Mouse (Mus musculus): ENCODE results near the gene Trex1.

The Trex1 gene

DNA sequence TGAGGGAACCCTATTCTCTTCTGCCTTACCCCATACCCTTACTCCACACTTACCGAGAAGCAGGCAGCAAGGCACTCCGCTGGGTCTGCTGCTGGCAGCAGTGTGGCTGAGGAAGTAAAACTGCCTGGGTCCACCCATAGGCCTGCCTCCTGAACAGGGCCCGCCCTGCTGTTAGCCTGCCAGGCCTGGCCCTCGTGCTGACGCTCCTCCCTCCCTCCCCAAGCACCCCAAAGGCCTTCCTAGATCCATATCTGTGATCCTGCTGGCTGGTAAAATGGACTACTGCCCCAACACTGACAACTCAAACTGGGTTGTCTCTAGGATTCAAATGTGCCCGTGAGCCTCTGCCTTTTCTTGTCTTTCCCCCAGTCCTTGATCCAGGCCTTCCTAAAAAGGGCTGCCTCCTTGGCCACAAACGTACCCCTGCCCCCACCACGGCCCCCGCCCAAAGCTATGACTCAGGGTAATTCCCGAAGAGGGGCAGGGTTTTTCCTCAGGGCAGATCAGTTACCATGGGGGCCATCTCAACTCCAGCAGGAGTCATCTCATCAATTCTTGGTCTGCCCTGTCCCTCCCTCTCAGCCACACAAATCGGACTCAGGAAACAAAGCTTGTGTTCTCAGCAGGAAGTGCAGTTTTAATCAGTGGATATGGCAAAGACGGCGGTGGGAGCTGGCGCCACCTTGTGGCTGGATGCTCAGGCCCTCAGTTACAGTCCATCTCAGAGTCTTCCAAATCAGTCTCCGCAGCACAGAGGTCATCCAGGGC is at the start of gene Trex1:
Gene Trex1 (minus strand): TSS at position 599 of the 768 bp plus-strand sequence.
- DNase-seq (ENCODE audit: low read depth), result peak; percentile 78

DNA sequence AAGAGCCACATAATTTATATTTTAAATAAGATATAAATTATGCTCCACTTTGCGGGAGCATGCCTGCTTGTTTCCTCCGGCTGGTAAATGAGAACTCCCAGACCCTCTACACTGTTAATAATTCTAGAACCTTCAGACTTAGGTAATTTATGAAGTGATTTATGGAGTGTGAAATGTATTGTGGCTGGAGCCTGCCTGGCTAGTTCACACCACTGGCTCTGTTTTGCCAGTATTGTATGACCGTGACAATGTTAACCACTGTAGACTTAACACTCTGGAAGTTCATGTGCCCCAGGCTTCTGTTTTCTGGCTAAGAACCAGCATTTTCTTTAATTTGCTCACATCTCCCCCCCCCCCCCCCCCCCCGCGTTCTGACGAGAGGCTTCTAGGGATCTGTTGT is 47.8 kb upstream of the Trex1 start:
- DNase-seq (ENCODE audit: low read depth), result no peak

DNA sequence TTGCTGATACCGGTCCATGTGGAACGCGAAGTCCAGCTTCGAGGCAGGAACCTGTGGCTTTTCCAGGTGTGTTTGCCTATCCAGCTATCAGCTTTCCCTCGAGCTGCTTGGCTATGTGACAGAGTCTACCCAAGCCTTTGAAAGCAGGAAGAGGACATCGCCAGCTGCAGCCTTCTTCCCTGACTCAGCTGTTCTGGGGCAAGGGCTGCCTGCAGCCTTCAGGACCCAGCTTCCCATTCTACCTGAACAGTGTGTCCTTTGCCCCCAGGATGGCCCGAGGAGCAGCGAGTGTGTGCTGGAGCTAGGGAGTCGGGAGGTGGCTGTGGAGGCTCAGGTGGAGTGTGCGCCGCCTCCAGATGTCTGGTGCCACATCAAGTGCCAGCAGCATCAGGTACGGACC is 46.1 kb upstream of the Trex1 start:
- DNase-seq (ENCODE audit: low read depth), result no peak

DNA sequence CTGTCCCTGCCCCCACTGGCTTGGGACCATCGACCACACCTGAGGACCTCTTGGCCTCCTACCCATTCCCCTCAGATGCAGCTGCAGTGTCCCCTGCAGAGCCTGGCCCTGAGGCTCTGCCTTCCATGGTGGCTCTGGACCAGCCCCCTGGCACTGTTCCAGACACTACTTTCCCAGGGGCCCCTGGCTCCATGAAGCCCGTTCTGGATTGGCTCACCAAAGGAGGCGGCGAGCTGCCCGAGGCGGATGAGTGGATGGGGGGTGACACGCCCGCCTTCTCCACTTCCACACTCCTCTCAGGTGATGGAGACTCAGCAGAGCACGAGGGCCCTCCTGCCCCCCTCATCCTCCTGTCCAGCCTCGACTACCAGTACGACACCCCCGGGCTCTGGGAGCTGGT is 45.5 kb upstream of the Trex1 start:
- DNase-seq (ENCODE audit: low read depth), result no peak

DNA sequence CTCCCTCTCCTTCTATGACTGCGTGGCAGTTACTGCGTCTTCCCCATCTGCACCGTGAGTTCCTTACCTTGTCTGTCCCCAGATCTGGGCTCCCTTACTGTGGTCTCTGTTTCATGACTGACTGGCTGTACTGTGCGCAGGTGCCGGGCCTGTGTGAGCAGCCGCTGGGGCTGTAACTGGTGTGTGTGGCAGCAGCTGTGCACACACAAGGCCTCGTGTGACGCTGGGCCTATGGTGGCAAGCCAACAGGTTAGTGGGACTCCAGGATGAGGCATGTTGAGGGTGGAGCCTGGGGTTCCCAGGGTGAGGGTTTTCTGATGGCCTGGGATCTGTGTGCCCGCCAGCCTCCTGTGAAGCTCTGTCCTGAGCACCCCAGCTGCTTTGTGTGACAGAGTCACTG is 44.5 kb upstream of the Trex1 start:
- DNase-seq (ENCODE audit: low read depth), result no peak

DNA sequence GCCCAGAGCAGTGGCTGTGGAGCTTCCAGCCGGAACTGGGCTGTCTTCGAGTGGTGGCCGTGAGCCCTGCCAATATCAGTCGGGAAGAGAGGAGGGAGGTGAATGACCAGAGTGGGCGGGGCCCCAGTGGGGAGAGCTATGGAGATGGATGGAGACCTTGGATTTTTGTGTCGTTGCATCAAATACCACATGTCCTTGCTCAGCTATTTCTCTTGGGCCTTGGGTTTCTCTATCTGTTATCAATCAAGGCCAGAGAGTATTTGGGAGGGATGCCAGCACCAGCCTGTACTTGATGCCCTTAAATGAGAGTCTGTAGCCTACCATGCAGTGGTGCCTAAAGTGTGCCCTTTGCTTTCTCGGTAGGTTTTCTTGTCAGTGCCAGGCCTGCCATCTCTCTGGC is 43.7 kb upstream of the Trex1 start:
- DNase-seq (ENCODE audit: low read depth), result no peak

DNA sequence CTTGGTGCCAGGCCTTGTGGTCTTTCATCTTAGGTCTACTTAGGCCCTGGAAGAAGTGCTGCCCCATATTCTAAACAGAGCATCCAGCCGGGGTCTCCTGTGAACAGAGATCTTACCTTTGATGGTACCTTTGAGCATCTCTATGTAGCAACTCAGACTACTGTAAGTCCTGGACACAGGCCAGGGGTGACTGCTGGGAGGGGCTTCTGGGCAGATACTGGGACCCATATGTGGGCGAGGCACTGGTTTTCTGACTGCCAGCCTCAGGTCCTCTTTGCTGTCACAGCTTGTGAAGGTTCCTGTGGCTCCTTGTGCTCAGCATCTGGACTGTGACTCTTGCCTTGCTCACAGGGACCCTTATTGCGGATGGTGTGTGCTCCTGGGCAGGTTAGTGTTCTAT is 43.0 kb upstream of the Trex1 start:
- no peak for DNase-seq (ENCODE audit: low read depth)

DNA sequence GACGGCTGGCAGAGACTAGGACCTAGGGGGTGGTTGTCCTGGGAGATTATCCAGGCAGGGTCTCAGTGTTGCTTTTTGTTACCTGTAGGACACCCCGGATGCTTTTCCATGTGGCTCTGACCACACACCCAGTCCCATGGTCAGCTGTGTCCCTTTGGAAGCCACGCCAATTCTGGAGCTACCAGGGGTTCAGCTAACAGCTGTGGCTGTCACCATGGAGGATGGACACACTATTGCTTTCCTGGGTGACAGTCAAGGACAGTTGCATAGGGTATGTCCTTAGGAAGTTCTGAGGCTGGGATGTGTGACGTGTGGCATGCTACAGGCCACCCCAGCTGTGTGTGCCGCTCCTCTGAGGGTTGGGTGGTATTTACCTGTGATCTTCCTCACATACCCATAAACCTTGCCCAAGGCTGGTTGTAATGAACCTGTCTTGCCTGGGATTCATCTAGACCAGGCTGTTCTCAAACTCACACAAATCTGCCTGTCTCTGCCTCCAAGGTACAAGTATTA is 42.5 kb upstream of the Trex1 start:
- DNase-seq (ENCODE audit: low read depth), result no peak

DNA sequence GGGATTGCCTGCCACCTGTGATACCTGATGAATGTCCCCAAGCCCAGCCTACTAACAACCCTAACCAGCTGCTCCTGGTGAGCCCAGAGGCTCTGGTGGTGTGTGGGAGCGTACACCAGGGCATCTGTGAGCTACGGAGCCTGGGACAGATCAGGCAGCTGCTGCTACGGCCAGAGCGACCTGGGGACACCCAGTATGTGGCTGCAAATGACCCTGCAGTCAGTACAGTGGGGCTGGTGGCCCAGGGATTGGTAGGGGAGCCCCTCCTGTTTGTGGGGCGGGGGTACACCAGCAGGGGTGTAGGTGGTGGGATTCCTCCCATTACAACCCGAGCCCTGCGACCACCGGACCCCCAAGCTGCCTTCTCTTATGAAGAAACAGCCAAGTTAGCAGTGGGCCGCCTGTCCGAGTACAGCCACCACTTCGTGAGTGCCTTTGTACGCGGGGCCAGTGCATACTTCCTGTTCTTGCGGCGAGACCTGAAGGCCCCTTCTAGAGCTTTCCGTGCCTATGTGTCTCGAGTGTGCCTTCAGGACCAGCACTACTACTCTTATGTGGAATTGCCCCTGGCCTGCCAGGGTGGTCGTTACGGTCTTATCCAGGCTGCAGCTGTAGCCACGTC is 40.9 kb upstream of the Trex1 start:
- DNase-seq (ENCODE audit: low read depth), result no peak

DNA sequence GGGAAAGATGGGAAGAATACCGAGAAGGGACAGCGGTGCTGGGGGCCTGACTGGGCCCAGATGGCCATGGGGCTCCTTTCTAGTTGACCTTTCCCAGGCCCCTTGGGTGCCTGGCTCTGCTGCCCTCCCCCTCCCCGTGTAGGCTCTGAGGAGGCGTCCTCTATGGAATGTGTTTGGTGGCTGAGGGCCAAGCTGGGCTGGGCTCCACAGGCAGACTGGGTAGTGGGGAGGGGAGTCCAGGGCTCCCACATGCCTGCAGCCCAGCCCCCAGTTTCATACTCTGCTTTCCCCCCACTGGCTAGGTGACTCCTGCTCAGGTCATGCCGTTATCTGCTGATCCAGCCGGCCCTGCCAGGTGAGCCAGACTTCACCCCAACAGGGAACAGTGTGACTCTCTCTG is 39.4 kb upstream of the Trex1 start:
- no peak for DNase-seq (ENCODE audit: low read depth)

DNA sequence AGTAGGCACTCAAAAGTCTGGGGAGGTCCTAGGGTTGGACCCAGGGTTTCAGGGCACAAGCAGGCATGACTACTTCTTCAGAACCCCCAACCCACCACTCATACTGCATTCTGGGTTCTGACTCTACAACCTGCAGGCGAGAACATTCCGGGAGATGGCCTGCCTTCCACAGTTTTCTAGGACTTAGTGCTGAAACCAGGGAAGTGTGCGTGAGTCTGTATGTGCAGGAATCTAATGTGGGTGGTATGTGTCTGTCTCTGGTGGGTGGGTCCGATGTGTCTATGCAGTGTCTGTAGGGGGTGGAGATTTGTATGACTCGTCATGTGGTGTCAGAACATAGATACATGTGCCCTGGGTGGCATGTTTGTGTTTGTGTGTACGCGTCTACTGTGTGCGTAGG is 38.8 kb upstream of the Trex1 start:
- DNase-seq (ENCODE audit: low read depth), result no peak

DNA sequence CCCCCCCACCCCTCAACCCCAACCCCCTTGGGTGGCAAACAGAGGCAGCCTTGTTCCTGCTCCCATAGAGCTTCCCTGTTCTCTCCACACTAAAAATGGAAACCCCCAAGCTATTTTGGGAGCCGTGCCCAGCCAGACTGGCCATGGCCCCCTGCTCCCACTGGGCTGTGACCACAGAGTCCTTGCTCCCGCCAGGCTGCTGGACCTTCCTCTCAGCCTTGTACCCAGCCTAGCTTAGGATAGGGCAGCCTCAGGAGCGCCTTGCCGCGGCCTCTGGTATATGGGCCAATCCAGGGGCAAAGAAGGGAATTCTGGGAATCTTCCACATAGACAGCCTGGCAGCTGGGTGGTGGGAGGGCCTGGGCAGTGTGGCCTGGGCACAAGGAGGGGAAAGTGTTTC is 38.3 kb upstream of the Trex1 start:
- DNase-seq (ENCODE audit: low read depth), result no peak

DNA sequence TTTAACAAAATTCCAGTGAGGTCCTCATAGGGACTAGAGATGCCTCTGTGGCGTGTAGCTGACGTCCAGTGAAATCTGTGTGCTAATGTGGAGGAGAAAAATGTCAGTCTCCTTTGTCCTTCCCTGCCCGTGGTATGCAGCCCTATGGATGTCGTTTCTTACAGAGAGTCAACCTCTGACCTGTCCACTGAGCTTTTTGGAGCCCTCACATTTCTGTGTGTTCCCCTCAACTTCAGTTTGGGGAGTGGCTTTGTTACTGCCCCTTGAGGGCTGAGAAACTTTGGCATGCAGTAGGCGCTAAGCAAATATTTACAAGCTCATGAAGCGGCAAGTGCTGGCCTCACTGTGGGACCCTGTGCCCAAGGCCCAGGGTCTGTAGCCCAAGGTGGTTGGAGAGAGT is 37.8 kb upstream of the Trex1 start:
- DNase-seq (ENCODE audit: low read depth), result no peak

DNA sequence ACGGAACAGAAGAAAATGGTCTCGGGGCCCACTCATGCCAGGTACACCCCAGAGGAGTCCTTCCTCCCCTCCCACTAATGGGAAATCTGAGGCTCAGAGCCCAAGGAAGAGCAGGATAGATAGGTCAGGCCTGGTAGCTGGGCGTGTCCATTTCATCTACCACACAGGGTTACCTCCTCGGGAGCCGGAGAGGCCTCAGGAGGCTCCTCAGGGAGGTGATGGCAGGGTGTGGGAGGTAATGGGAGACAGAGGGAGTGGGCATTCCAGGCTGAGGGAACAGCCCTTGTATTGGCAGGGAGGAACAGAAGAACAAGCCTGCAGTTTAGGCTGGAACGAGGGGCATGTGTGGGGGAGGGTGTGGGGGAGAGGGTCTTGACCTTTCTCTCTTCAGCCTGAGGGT is 37.3 kb upstream of the Trex1 start:
- DNase-seq (ENCODE audit: low read depth), result no peak

DNA sequence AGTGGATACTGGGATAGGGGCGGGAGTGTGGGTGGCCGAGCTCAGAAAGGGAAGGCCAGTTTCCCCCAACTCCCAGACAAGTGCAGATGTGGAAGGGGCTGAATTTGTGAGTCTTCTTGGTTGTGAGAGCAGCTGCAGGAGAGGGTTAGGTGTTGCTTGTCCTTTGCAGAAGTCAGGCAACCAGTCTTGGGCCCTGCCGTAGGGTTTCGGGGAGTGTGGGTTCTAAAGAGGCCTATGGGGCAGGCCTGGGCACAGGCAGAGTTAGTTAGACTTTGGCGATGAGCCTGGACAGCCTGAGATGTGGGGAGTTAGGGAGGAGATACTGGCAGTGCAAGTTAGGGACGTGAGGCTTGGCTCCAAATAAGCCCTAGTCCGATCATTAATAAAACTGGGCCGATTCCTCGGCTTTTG is 36.7 kb upstream of the Trex1 start:
- DNase-seq (ENCODE audit: low read depth), result no peak

DNA sequence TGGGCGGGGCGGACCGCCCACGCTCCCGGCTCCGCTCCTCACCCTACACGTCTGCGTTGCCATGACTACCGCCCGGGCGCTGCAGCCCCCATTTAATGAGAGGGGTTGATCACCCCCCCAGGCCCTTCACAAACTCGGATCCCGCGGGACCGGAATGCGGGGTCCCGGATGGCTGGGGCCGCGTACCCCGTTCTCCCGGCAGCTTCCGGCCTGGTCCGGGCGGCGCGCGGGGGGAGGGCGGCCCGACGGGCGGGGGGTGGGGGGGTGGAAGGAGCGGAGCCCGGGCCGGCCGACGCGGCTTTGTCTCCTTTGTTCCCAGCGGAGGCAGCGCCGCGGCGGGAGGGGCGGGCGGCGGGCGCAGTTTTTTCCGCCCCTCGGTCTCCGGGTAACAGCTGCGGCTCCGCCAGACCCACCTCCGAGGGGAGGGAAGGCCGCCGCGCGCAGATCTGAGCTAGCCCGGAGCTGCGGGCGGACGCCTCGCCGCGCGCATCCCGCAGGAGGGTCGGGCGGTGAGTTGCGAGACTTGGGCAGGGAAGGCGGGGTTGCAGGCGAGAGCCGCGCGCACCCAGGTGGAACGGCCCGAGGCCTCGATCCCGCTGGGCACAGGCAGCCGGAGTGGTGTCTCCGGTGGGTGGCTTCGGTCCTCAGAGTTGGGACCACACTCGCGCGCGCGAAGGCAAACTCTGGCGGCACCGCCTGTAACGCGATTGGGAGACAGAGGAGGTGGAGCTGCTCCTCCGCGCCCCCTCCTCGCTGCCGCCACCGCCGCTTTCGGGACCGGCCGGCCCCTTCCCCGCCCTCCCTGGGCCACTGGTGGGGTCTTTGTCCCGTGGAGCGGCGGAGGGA is 35.8 kb upstream of the Trex1 start, which contains the start of gene Plxnb1:
Gene Plxnb1 (plus strand): TSS at position 253 of the 846 bp plus-strand sequence.
- DNase-seq (ENCODE audit: low read depth), result no peak

DNA sequence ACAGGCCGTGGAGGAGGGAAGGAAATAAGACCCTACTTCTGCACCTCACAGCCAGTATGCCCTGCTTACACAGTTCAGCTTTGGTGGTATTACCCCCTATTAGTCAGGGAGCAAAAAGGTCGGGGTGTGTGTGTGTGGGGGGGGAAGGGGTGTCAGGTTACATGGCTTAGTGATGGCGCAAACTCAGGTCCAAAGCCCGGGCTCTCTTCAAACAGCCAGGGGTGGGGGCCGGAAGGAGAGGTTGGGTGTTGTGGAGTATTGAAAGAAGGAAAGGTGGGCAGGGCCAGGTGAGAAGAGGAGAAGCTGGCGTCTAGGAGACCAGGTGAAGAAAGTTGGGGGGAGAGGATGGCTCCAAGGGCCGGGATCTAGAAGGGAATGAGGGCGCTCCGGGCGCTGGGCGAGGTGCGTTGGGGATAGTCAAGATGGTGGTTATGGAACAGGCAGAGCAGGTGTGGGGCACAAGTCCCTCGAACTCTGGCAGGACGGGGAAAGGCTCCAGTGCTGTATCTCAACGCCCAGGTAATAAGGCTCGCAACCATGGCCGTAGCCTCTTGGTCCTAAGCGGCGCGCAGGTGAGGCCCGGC is 35.1 kb upstream of the Trex1 start:
- no peak for DNase-seq (ENCODE audit: low read depth)

DNA sequence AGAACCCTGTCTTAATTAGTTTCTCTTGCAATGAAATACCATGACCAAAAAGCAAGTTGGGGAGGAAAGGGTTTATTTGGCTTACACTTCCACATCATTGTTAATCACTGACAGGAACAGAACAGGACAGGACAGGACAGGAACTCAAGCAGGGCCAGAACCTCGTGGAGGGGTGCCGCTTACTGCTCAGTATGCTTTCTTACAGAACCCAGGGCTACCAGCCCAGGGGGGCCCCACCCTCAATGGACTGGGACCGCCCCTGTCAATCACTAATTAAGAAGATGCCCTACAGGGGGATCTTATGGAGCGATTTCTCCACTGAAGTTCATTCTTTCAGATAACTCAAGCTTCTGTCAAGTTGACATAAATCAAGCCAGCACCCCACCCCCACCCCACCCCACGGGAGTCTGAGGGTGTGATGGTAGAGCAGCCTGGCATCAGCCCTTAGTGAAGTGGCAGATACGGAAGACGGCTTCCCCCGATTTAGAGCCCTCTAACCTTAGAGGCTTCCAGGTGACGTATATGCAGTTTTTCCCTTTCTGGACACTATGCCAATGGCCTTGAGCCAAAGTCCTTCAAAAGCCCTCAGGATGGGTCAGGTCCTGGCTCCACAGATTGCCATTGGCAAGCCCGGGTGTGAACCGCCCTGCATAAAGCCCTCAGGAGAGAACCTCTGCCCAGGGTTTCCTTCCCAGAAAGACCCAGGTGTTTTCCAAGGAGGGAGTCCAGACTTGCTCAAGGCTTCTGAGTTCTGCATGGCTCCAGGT is 34.4 kb upstream of the Trex1 start:
- DNase-seq (ENCODE audit: low read depth), result no peak

DNA sequence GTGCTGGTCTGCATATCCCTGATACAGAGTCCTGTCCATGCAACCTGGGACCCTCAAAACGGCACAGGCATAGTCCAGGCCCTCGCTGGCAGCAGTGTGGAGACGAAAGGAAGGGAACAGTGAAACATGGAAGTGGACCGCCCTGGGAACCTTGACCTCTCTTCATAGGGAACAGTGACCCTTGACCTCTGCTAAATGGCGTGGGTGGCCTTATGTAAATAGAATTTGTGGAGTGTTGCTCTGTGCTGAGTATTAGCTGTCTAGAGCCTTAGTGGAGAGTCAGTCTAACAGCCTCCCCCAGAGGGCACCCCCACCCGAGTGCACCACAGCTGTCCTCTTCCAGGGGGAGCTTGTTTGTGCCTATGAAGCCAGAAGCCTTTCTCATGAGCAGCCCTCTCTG is 33.3 kb upstream of the Trex1 start:
- DNase-seq (ENCODE audit: low read depth), result no peak

DNA sequence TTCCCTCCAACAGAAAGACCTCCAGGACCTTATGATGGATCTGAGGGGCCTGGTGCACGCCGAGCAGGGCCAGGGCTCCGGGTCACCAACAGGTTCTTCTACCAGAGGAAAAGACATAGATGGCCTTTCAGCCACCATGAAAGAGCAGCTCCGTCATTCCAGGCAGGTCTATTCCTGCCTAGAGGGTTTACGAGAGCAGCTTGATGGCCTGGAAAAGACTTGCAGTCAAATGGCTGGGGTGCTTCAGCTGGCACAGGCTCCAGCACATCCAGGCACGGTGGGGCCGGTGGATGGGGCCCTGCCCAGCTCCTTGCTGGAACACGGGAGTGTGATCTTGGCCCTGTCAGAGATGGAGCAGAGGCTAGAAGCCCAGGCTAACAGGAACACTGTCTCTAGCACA is 32.3 kb upstream of the Trex1 start:
- DNase-seq (ENCODE audit: low read depth), result no peak

DNA sequence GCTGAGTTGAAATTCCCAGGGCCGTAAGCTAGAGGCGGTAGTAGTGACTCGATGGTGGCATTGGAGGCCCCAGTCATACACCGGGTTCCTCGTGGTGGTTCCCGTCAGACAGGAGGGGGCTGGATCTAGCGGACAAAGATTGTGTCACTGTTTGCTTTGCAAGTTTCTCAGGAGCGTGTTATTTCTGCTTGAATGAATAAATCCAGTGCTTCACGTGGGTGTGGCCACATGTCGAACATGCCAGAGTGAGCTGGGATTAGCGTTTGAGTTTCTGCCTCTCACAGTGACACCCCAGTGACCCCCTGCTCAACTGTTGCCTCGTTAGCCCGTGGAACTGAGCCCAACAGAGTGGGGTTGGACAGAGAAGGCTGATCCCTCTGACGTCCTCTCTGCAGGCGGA is 30.9 kb upstream of the Trex1 start:
- no peak for DNase-seq (ENCODE audit: low read depth)

DNA sequence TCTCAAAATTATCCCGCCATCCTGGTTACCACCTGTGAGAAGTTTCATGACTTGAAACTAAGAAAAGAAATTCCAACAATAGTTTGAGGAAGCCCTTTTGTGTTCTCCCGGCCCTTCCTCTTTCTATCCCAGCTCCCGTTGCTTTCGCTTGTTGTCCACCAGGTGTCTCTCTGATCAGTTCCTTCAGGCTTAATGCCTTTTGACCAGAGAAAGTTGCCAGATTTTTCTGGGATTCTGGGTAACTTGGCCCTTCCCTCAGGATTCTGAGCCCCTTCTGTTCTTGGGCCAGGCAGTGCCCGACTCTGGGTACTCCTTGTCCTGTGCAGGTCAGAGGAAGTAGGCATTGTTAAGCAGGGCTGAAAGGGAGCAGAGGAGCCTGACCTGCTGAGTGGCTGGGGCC is 28.5 kb upstream of the Trex1 start:
- DNase-seq (ENCODE audit: low read depth), result no peak

All from c-Kit-positive CD71-positive TER-119-negative erythroid progenitor cells, embryonic 14.5 days (primary cell).